Comparison of ENCODE assay signal across 9 mouse cellular contexts in the genomic region with DNA sequence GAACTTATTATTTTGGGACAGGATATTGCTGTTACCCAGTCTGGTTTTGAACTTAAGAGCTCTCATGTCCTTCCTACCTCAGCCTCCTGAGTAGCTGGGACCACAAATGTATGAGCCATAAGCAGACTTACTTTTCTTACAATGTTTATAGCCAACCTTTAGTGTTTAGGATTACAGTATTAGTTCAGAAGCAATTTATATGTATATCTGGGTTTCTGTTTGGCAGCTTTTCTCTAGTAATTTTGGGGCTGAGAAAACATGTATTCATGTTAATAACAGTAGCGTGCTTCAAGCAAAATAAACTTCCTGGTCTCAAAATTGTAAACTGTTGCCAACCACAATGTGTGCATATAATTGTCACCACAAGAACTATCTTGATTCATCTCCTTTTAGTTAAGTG. TPM values are rescaled to one million over a fixed set of nuclear protein-coding genes. Genes with fewer than 3 reads are reported as not detected.
A peak's percentile ranks its signal among the peaks of the same experiment; 100 is the strongest.
DNase-seq lines count a peak whose midpoint lies in the region; ATAC-seq and TF ChIP-seq lines count a peak whose summit lies in the region.
"Had no signal": no experiment of that assay in that cellular context is flagged by ENCODE, and none has a peak within 500 bp of the region (broad histone marks: within the 10 kb centered on the region; RNA-seq: fewer than 3 reads in every experiment).

No protein-coding gene starts in this region.

- peak overlapping the region; percentile 37 for H3K4me3 ChIP-seq in embryonic fibroblast, embryonic 13.5 days (ENCODE audit: insufficient read depth, low read length)
- H3K4me3 ChIP-seq in limb, embryonic 14.5 days (replicated peaks; ENCODE audit: low read length) = peak overlapping the region; percentile 68

- no peak overlapping the region for H3K27ac ChIP-seq in embryonic fibroblast, embryonic 13.5 days (ENCODE audit: insufficient read depth, low read length)
- H3K27ac ChIP-seq in limb, embryonic 14.5 days (replicated peaks; ENCODE audit: low read depth, low read length) = no peak overlapping the region

- no peak for TF ChIP-seq POLR2A in embryonic fibroblast, embryonic 13.5 days (IDR thresholded peaks at IDR 0.05; ENCODE audit: low read depth, low read length)
- TF ChIP-seq POLR2A in limb, embryonic 14.5 days (IDR thresholded peaks at IDR 0.05; ENCODE audit: borderline replicate concordance, extremely low read depth, insufficient read depth, insufficient read length) = no peak

- no peaks in the 10 kb centered on the region for H3K9me3 ChIP-seq in limb, embryonic 14.5 days (ENCODE audit: control insufficient read depth, low read length)

- no peak for ATAC-seq in limb, embryonic 14.5 days (ENCODE audit: low FRiP score, low read depth)
- ATAC-seq in megakaryocyte-erythroid progenitor cell, adult 5-6 weeks (replicated peaks; ENCODE audit: low FRiP score, low TSS enrichment, poor library complexity, severe bottlenecking) = no peak

- H3K9ac ChIP-seq in limb, embryonic 14.5 days (ENCODE audit: low read depth, low read length, severe bottlenecking) = peak overlapping the region; percentile 86

- WGBS in limb, embryonic 14.5 days = 14% methylated on average over 1 of the region's 1 CpGs

- H3K4me1 ChIP-seq in embryonic fibroblast, embryonic 13.5 days (ENCODE audit: control insufficient read depth, insufficient read depth, low read length) = no peaks in the 10 kb centered on the region; the same call in 1 of the 2 replicates
- H3K4me1 ChIP-seq in limb, embryonic 14.5 days (ENCODE audit: control insufficient read depth, insufficient read depth, low read length) = peaks cover 4% of the 10 kb centered on the region; the same call in 1 of the 2 replicates

- TF ChIP-seq CTCF in embryonic fibroblast, embryonic 13.5 days (IDR thresholded peaks at IDR 0.05; ENCODE audit: borderline replicate concordance, insufficient read depth, low read length) = no peak

- DNase-seq in embryo, embryonic 10 days (ENCODE audit: low spot score) = peak; percentile 13
- no peak for DNase-seq in embryo, embryonic 10.5 days (ENCODE audit: low spot score)
- DNase-seq in 3T3-L1 (ENCODE audit: low read depth, low spot score) = peak; percentile 34
- DNase-seq in limb, embryonic 14.5 days (ENCODE audit: low spot score) = no peak
- no peak for DNase-seq in layer of hippocampus, adult 18-20 months (ENCODE audit: low spot score in 2 of 2)
- DNase-seq in testis, postnatal 14 days (ENCODE audit: low spot score) = no peak
- DNase-seq: right cerebral cortex, postnatal 25 days had no signal

- H3K36me3 ChIP-seq in limb, embryonic 14.5 days (ENCODE audit: control insufficient read depth, insufficient read depth, low read length) = peaks cover 8% of the 10 kb centered on the region; the same call in 1 of the 2 replicates

- H3K27me3 ChIP-seq in limb, embryonic 14.5 days (ENCODE audit: control insufficient read depth, insufficient read depth, low read length) = no peaks in the 10 kb centered on the region

- peak overlapping the region; percentile 59 for H3K4me2 ChIP-seq in limb, embryonic 14.5 days (replicated peaks; ENCODE audit: low read depth, low read length, severe bottlenecking)

RNA-seq across cellular contexts. Expression of a gene that starts 0.8 kb away (rescaled TPM):
- polyA plus RNA-seq in embryonic fibroblast, embryonic 13.5 days (2011; ENCODE audit: insufficient read length, low read depth, missing spikeins) = 16.6 and 21.5 TPM in 2 replicates
- 12.1 and 16.0 TPM in 2 replicates for polyA plus RNA-seq in limb, embryonic 14.5 days (2012; rRNA removed)
- 25.7 and 27.3 TPM in 2 replicates for polyA plus RNA-seq in limb, embryonic 14.5 days (2014; fragmentation: Nextera tagmentation; extraction: Ambion mirVana)
- under 1 TPM in 1 of 2 experiments, not detected in 1; 0.07 TPM for total RNA-seq in layer of hippocampus, adult 18-20 months (2021)
- total RNA-seq in megakaryocyte-erythroid progenitor cell, adult 5-6 weeks (2014; fragmentation: Nextera tagmentation) = 26.3 and 27.9 TPM in 2 replicates
- total RNA-seq in megakaryocyte-erythroid progenitor cell, adult 5-6 weeks (2017) = 44.7 and 58.5 TPM in 2 replicates

Comparison
In these comparisons a context has a peak if more than half of its experiments do, and no peak if none do; other contexts are left out.
1. DNase-seq: peak in embryo, embryonic 10 days (single experiment) and 3T3-L1 (single experiment); none in embryo, embryonic 10.5 days (single experiment), limb, embryonic 14.5 days (single experiment), layer of hippocampus, adult 18-20 months (0 of 2) and testis, postnatal 14 days (single experiment).
2. RNA of a gene that starts 0.8 kb away (total RNA-seq): 26.3 to 58.5 TPM in megakaryocyte-erythroid progenitor cell, adult 5-6 weeks; 0.07 TPM in layer of hippocampus, adult 18-20 months; every median in the first group is over 10 times any median in the second.